Mouse (Mus musculus) cortical plate, adult 2 months (tissue): ENCODE data around the gene Vcam1.

Source experiments
- CTCF ChIP-seq: fragments of 200-500 bp; IDR thresholded peaks from 2 replicates; pipeline ENCODE4 v1.5.1; 2011; ENCODE audit warnings: mild to moderate bottlenecking, control low read depth, low read length; ENCODE audit not compliant: insufficient read depth; ENCODE audit errors: extremely low read depth
- POLR2A ChIP-seq: fragments of 200-500 bp; IDR thresholded peaks from 2 replicates; pipeline ENCODE4 v1.6.1; 2011; ENCODE audit warnings: mild to moderate bottlenecking, low read length, control low read depth; ENCODE audit not compliant: insufficient read depth; ENCODE audit errors: extremely low read depth

DNA sequence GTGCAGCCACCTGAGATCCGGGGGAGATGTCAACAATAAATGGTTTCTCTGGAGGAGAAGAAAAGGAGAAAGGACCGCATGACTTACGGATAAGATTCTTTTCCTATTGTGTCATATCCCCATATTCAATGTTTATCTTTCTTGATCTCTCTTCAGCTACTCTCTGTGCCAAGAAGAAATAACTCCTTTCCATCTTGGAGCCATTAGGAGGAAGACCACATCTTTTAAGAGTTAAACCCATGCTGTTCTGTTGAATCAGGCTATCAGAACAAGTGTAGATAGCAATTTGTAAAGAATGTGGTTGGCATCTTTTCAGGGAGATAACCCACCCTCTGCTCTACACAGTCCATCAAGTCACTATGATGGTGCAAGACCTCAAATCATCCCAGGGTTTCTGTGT, 8.5 kb downstream of the Vcam1 start:
- TF ChIP-seq CTCF (no peak), POLR2A (no peak)
